Mouse (Mus musculus) embryonic fibroblast, embryonic 13.5 days (primary cell): ENCODE measurements around the gene Ciao1.

Experiments used
- CTCF ChIP-seq: IDR thresholded peaks from 2 replicates; pipeline ENCODE4 v1.5.1; 2011; ENCODE audit warnings: mild to moderate bottlenecking, control low read depth, low read length, moderate library complexity, borderline replicate concordance; ENCODE audit not compliant: insufficient read depth
- POLR2A ChIP-seq: IDR thresholded peaks from 2 replicates; pipeline ENCODE4 v1.6.1; 2011; ENCODE audit warnings: low read depth, mild to moderate bottlenecking, control low read depth, low read length, moderate library complexity

DNA sequence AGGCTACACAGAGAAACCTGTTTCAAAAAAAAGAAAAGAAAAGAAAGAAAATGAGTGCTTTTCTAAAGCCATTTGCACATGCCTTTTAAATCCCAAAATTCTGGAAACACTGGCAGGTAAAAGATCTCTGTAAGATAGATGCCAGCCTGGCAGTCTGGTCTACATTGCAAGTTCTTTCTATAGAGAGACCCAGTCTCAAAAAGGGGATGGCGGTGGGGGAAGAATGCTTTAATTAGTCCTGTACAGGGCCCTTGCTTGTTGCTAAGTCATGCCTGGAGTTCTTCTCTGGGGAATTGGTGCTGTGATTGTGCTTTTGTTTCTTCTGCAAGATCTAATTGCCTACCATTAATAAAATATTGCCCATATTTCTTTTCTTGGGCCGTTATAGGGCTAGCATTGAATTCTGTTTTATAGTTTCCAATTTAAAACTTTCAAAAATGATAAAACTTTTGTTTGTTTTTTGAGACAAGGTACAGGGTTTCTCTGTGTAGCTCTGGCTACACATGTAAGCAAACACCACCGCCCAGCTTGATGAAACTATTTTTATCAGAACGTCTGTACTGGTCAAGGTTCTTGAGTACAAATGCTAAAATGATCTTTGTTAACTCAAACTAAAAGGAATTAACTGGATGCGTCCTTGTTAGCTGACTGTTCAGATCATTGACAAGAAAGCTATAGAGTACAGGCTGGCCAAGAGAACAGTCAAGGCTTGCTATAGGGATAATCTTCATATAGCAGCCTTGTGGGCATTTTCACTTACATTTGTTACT is 28.1 kb upstream of the Ciao1 start:
- no peak for TF ChIP-seq CTCF
- TF ChIP-seq POLR2A = no peak
